Mouse (Mus musculus) embryonic facial prominence, embryonic 14.5 days (tissue): ENCODE measurements around the gene P4ha2. TPM values are rescaled to one million over a fixed set of nuclear protein-coding genes. Genes with fewer than 3 reads are reported as not detected.
A peak's percentile ranks its signal among the peaks of the same experiment; 100 is the strongest.

Source experiments
- ATAC-seq: fragments of 200-750 bp; cut with Nextera tagmentation; 2 replicates; pipeline ENCODE4 v1.8.0; 2017; ENCODE audit warnings: low read depth, moderate number of reproducible peaks, moderate TSS enrichment
- DNase-seq: peaks from one replicate; pipeline ENCODE4 v3.0.0-alpha.2; 2015; ENCODE audit warnings: low spot score
- H3K27ac ChIP-seq: fragments of 300-500 bp; sonication (generic); replicated peaks from 2 replicates; pipeline ENCODE4 v1.5.1; 2014; ENCODE audit warnings: low read depth, mild to moderate bottlenecking, low read length, moderate library complexity
- H3K27me3 ChIP-seq: fragments of 300-500 bp; sonication (generic); replicated peaks from 2 replicates; pipeline ENCODE4 v1.6.1; 2014; ENCODE audit warnings: low read length; ENCODE audit not compliant: control insufficient read depth, insufficient read depth
- H3K36me3 ChIP-seq: fragments of 300-500 bp; sonication (generic); 2 replicates; pipeline ENCODE4 v1.6.1; 2014; ENCODE audit warnings: low read length, mixed read lengths; ENCODE audit not compliant: control insufficient read depth, insufficient read depth
- H3K4me1 ChIP-seq: fragments of 300-500 bp; sonication (generic); 2 replicates; pipeline ENCODE4 v1.6.1; 2014; ENCODE audit warnings: antibody characterized with exemption, low read length; ENCODE audit not compliant: control insufficient read depth, insufficient read depth
- H3K4me2 ChIP-seq: fragments of 300-500 bp; sonication (generic); 2 replicates; pipeline ENCODE4 v1.6.1; 2014; ENCODE audit warnings: low read depth, mild to moderate bottlenecking, low read length, moderate library complexity, mixed read lengths
- H3K4me3 ChIP-seq: fragments of 300-500 bp; sonication (generic); 2 replicates; pipeline ENCODE4 v1.5.1; 2014; ENCODE audit warnings: low read depth, mild to moderate bottlenecking, low read length
- H3K9ac ChIP-seq: fragments of 300-500 bp; sonication (generic); 2 replicates; pipeline ENCODE4 v1.6.1; 2014; ENCODE audit warnings: low read depth, mild to moderate bottlenecking, low read length, moderate library complexity, mixed read lengths
- H3K9me3 ChIP-seq: fragments of 300-500 bp; sonication (generic); 2 replicates; pipeline ENCODE4 v1.6.1; 2016; ENCODE audit warnings: low read length; ENCODE audit not compliant: control insufficient read depth
- WGBS: fragments of 180-500 bp; shearing (Covaris S2); extraction: QIAGEN DNeasy Blood & Tissue Kit; methylation state at CpG from one replicate; pipeline ENCODE4 v1.1.7; 2014; 5-methylcytosine and 5-hydroxymethylcytosine counted together
- polyA plus RNA-seq: library from polyadenylated mRNA; unstranded; fragments of >200 nt; fragmentation: Nextera tagmentation; extraction: Ambion mirVana; gene quantifications from 2 replicates; pipeline ENCODE4 v1.2.1, GENCODE M21; 2014

P4ha2 gene
- polyA plus RNA-seq, 1 experiment from 2014 or later, result 120 TPM

DNA sequence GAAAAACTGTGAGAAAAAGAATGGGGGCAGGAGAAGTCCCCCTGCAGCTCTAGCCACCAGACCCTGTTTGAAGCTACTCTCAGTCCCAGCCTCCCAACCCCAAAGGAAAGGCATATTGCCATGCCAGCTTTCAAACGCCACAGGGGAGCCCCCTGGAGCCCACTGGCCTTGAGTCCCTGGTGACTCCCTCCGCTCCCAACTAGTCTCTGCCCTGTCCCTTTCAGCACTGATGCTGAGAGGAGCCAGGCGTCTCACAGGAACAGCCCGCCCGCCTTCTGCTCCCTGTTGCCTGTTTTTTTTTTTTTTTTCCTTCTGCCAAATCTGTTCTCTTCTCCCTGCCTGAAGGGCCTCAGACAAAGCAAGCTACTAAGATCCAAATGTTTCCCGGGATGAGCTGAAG, 41.3 kb upstream of the P4ha2 start:
- ATAC-seq, result 0 out of 2 replicates have a peak, but pooled peaks have one; percentile 15
- Histone ChIP-seq H3K4me1 (peaks cover 55% of the 10 kb centered on the region), H3K9ac (no peak overlapping the region), H3K9me3 (no peaks in the 10 kb centered on the region), H3K27ac (peak overlapping the region; percentile 77), H3K27me3 (no peaks in the 10 kb centered on the region), H3K36me3 (peaks cover 32% of the 10 kb centered on the region), H3K4me3 (no peak overlapping the region), H3K4me2 (no peak overlapping the region)
- 12% methylated on average over 4 of the region's 6 CpGs for whole genome bisulfite sequencing
- peak; percentile 64 for DNase-seq

DNA sequence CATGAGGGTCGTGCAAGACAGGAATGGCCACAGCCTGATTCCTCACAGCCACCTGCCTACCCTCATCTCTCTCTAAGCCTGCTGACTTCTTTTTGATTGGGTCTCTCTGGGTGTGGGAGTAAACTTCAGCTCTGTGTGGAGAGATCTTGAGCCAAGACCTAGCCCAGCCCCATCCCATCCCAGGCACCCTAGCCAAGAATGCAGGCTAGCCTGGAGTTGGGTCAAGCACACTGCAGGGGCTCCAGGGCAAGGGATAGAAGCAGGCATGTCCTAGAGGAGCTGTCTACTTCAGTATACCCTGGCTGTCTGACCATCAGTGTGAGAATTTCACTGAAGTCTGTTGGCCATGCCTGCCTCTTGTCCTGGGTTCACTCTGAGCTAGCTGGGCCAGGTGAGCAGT, 40.4 kb upstream of the P4ha2 start:
- Histone ChIP-seq H3K9ac (no peak overlapping the region), H3K27me3 (no peaks in the 10 kb centered on the region), H3K27ac (peak overlapping the region; percentile 77), H3K9me3 (no peaks in the 10 kb centered on the region), H3K36me3 (peaks cover 25% of the 10 kb centered on the region), H3K4me2 (no peak overlapping the region), H3K4me1 (peaks cover 57% of the 10 kb centered on the region), H3K4me3 (no peak overlapping the region)
- ATAC-seq (no peak), DNase-seq (no peak)
- WGBS, result 43% methylated on average over 1 of the region's 1 CpGs

DNA sequence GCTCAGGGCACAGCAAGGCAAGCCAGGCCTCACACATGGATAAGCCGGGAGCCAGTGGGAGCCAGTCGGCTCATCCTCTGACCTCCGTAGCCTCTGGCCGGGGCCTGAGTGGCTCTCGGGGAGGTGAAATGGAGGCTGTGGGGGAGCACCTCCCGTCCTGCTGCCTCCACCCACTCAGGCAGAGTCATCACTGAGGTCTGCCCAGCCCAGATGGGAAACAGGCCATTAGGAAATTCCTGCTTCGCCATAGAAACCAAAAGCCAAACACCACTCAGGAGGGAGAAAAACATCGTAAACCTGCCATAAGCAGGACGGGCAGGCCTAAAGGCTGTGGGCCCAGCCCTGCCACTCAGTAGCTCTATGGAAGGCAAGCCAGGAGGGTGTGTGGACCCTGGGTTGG, 39.6 kb upstream of the P4ha2 start:
- H3K27ac ChIP-seq, result peak overlapping the region; percentile 77
- WGBS, result 18% methylated on average over 9 of the region's 9 CpGs

DNA sequence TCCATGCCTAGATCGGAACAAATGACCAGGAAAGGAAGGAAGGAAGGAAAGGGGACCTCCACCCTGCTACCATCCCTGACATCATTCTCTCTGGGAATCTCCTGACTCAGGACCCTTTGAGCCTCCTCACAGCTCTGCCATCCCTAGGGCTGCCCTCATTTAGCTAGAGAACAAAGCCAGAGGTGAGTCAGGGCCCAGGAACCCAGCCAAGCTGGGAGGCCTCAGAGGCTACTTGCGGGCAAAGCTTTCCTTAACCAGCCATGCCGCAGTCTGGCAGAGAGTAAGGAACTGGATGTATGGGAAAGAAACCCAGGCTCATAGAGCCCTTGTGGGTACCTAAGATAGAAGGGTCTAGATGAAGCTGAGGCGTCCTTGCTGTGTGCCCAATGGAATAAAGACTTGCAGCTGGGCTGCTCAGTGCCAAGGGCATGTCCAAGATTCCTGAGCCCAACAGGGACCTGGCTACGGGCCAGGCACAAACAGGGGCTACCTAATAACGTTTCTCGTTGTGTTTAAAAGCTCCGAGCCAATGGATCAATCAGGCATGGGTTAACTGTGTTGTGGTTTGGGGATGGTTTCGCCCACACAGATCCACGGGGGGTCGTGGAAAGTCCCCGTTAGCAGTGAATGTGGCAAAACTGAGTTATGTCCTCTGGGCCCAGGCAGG, 37.7 kb upstream of the P4ha2 start:
- H3K4me3 ChIP-seq, result no peak overlapping the region
- no peak for ATAC-seq
- peak overlapping the region; percentile 73 for H3K27ac ChIP-seq
- H3K9me3 ChIP-seq, result no peaks in the 10 kb centered on the region
- peaks cover 69% of the 10 kb centered on the region for H3K4me1 ChIP-seq
- H3K4me2 ChIP-seq, result no peak overlapping the region
- 53% methylated on average over 12 of the region's 12 CpGs for WGBS
- H3K36me3 ChIP-seq, result peaks cover 9% of the 10 kb centered on the region; the same call in 1 of the 2 replicates
- peak; percentile 59 for DNase-seq
- no peak overlapping the region for H3K9ac ChIP-seq
- H3K27me3 ChIP-seq, result no peaks in the 10 kb centered on the region

More for the DNA sequence above, 39.6 kb upstream of the P4ha2 start:
- Histone ChIP-seq H3K4me1 (peaks cover 57% of the 10 kb centered on the region), H3K4me2 (peak overlapping the region; percentile 21; the same call in 1 of the 2 replicates), H3K9ac (no peak overlapping the region), H3K4me3 (no peak overlapping the region), H3K36me3 (peaks cover 17% of the 10 kb centered on the region), H3K27me3 (no peaks in the 10 kb centered on the region), H3K9me3 (no peaks in the 10 kb centered on the region)
- DNase-seq (peak; percentile 84), ATAC-seq (peak; percentile 43; the same call in 1 of the 2 replicates)

DNA sequence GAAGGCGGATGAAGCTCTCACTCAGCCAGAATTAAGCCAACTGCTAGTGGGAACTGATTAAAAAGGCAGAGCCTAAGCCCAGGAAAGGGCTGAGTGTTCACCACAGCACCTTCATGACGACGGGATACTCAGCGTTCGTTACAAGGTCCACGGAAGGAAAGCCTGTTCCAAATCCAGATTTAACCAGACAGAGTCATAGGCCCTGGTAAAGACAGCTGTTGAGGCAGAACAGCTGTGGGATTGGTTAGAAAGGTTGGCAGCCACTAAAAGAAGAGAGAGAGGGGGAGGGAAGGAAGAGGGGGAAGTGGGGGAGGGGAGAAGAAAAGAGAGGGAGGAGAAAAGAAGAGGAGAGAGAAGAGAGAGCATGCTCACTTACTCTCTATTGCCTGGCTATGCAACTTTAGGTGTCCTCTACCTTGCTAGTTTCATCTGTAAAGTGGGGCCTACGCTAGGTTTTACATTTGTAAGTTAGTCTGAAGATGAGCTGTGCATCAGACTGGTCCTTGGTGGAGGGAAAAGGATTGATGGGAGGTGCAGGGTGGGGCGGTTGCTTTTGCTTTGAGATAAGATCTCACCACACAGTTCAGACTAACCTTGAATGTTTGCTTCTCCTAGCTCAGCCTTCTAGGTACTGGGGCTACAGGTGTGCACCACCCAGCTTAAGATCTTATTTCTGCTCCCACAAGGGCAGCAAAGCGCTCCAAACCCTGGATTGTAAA, 37.0 kb upstream of the P4ha2 start:
- H3K9ac ChIP-seq, result no peak overlapping the region
- H3K27ac ChIP-seq, result peak overlapping the region; percentile 73

DNA sequence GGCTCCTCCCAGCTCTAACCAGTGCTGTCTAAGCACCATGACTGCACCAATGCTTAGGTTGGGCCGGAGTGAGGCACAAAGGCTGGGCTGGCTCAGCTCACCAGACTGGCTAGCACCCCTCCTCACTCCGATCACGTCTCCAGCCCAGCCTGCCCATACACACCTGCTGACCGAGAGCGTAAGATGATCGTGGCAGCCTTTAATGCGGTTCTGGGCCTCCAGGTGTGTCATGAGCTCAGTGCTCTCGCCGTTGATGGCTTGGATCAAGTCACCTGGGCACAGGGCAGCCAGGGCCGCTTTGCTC, 36.5 kb upstream of the P4ha2 start:
- no peak overlapping the region for H3K4me3 ChIP-seq
- H3K36me3 ChIP-seq, result peaks cover 9% of the 10 kb centered on the region; the same call in 1 of the 2 replicates
- ATAC-seq (peak; percentile 58; the same call in 1 of the 2 replicates), DNase-seq (peak; percentile 52)
- H3K4me1 ChIP-seq, result peaks cover 64% of the 10 kb centered on the region
- H3K9ac ChIP-seq, result no peak overlapping the region
- no peak overlapping the region for H3K27ac ChIP-seq
- H3K27me3 ChIP-seq, result no peaks in the 10 kb centered on the region
- 81% methylated on average over 10 of the region's 10 CpGs for WGBS
- H3K4me2 ChIP-seq, result no peak overlapping the region
- no peaks in the 10 kb centered on the region for H3K9me3 ChIP-seq

More for the DNA sequence above, 37.0 kb upstream of the P4ha2 start:
- no peaks in the 10 kb centered on the region for H3K27me3 ChIP-seq
- no peak overlapping the region for H3K4me3 ChIP-seq
- 56% methylated on average over 9 of the region's 9 CpGs for WGBS
- H3K9me3 ChIP-seq, result no peaks in the 10 kb centered on the region
- no peak overlapping the region for H3K4me2 ChIP-seq
- peaks cover 65% of the 10 kb centered on the region for H3K4me1 ChIP-seq
- H3K36me3 ChIP-seq, result peaks cover 9% of the 10 kb centered on the region; the same call in 1 of the 2 replicates
- peak; percentile 74 for DNase-seq
- ATAC-seq, result no peak

DNA sequence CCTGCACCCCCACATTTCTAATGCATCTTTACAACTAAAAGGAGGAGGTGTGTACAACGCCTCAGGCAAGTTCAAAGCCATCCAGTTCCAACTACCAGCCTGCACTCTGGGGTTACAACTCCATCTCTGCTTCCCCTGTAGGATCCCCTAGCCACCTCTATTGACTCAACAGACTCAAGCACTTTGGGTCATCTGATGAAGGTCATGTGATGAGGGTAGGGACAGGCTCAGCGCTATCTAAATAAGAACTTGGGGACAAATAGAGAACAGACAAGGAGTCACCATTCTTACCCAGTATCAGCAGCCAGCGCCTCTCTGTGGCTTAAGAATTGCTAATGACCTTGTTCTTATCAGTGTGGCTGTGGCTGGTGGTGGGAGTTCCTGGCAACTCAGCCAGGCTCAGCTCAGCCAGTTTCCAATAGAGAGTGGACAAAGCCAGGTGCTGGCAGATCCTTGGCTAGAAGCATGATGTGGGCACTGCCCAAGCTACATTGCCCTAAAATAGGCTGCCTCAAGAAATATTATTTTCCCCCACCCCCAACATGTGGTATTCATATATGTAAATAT, 35.4 kb upstream of the P4ha2 start:
- Histone ChIP-seq H3K36me3 (peaks cover 9% of the 10 kb centered on the region; the same call in 1 of the 2 replicates), H3K27me3 (no peaks in the 10 kb centered on the region), H3K4me1 (peaks cover 53% of the 10 kb centered on the region), H3K4me2 (no peak overlapping the region), H3K9ac (no peak overlapping the region), H3K4me3 (no peak overlapping the region), H3K9me3 (no peaks in the 10 kb centered on the region), H3K27ac (no peak overlapping the region)
- ATAC-seq (no peak), DNase-seq (no peak)
- 80% methylated on average over 3 of the region's 3 CpGs for WGBS

DNA sequence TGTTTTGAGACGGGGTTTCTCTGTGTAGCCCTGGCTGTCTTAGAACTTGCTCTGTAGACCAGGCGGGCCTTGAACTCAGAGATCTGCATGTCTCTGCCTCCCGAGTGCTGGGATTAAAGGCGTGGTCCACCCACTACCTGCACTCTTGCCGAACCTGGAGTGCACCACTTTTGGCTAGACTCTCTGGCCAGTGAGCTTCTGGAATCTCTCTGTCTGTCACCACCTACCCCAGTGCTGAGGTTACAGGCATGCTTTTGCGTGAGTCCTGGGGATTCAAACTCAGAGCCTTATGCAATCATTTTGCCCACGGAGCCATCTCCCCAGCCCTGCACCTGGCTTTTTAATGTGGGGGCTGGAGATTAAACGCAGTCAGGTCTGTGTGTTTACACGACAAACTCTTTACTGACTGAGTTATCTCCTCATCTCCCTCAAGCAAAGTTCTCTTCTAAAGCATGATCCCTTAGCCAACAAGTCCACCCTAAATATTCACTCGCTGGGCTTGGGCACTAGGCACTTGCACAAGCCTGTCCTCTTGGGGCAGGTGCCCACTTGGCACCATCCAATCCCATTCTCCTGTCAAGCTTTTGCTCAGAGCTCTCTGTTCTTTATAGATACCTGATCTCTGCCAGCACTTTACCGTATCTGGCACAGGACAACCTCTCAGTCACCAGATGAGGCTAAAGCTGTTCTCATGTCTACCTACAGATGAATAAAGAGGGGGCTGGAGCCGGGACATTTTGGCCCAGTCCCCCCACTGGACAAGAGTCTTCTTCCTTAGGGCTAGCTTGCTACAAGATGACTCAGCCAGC, 34.6 kb upstream of the P4ha2 start:
- DNase-seq, result no peak
- peaks cover 45% of the 10 kb centered on the region for H3K4me1 ChIP-seq
- no peak overlapping the region for H3K9ac ChIP-seq
- no peak overlapping the region for H3K4me3 ChIP-seq
- H3K27ac ChIP-seq, result no peak overlapping the region
- no peaks in the 10 kb centered on the region for H3K9me3 ChIP-seq
- no peak for ATAC-seq
- WGBS, result 81% methylated on average over 12 of the region's 12 CpGs
- H3K27me3 ChIP-seq, result no peaks in the 10 kb centered on the region
- peaks cover 9% of the 10 kb centered on the region; the same call in 1 of the 2 replicates for H3K36me3 ChIP-seq
- no peak overlapping the region for H3K4me2 ChIP-seq
